Mouse (Mus musculus): ENCODE measurements around the gene Tuba1c. TPM values are rescaled to one million over a fixed set of nuclear protein-coding genes. Genes with fewer than 3 reads are reported as not detected.

Tuba1c gene
- total and polyA plus RNA-seq, 3 experiments, result 178 to 390 (median 220) TPM

DNA sequence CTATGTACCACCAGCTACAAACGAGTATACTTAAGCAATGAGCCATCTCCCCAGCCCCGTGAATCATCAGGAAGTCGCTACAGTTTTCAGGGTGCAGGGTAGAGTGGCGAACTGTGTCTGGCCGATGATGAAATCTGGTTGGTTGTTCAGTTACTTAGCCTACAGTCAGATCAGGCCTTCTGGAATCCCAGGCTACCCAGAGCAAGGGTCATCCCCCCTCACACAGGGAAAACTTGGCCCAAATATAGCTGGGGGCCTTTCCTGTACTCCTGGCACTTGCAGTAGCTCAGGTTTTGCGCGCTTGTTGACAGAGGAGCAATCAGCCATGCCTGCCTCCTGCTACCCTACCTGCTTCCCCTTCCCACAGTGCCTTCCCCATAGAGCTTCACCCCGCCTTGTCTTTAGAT is 12.3 kb upstream of the Tuba1c start:
- H3K36me3 ChIP-seq (replicated peaks in 1 of 2; ENCODE audit: control insufficient read depth in 1 of 2, insufficient read depth in 1 of 2, low read length in 1 of 2), result no peaks in the 10 kb centered on the region
- H3K27ac ChIP-seq (ENCODE audit: insufficient read depth, low read depth), result no peak overlapping the region
- H3K79me2 ChIP-seq (replicated peaks; ENCODE audit: control insufficient read depth, extremely low read depth, insufficient read depth, poor library complexity, severe bottlenecking), result no peaks in the 10 kb centered on the region
- in situ Hi-C loops (cut with MboI; ENCODE audit: low pct_ligation_motif_present, low pct_unique_long_range_greater_than_20kb, low sequenced_read_pairs), result no loop called here
- no peak for DNase-seq (ENCODE audit: extremely low read depth)
- dilution Hi-C loops (cut with MboI; ENCODE audit: extremely low pct_ligation_motif_present, extremely low pct_unique_long_range_greater_than_20kb, low sequenced_read_pairs), result no loop called here
- no peak for TF ChIP-seq CTCF (conservative IDR thresholded peaks at IDR 0.05 in 1 of 2, IDR thresholded peaks at IDR 0.05 in 1 of 2; ENCODE audit: low read depth in 2 of 2, low read length in 2 of 2)
- TF ChIP-seq PAX5 (IDR thresholded peaks at IDR 0.05; ENCODE audit: low read length), result no peak
- no peak for TF ChIP-seq RAD21 (IDR thresholded peaks at IDR 0.05; ENCODE audit: low read depth, low read length)
- TF ChIP-seq UBTF (IDR thresholded peaks at IDR 0.05; ENCODE audit: low read depth, low read length), result no peak
- no peak for TF ChIP-seq MYC (IDR thresholded peaks at IDR 0.05; ENCODE audit: low read depth, low read length)
- no peak for TF ChIP-seq USF2 (conservative IDR thresholded peaks at IDR 0.05; ENCODE audit: low read depth, low read length)
- no peak for TF ChIP-seq USF1 (IDR thresholded peaks at IDR 0.05; ENCODE audit: low read depth, low read length)
- no peak for TF ChIP-seq CHD2 (IDR thresholded peaks at IDR 0.05; ENCODE audit: low read length)
- no peak for TF ChIP-seq KAT2A (IDR thresholded peaks at IDR 0.05; ENCODE audit: insufficient replicate concordance, low read length)
- no peak for TF ChIP-seq IRF4 (IDR thresholded peaks at IDR 0.05; ENCODE audit: low read depth, low read length)
- TF ChIP-seq ZNF384 (IDR thresholded peaks at IDR 0.05; ENCODE audit: low read depth, low read length), result no peak
- TF ChIP-seq NELFE (IDR thresholded peaks at IDR 0.05; ENCODE audit: low read depth, low read length), result no peak
- no peak for TF ChIP-seq TCF12 (IDR thresholded peaks at IDR 0.05; ENCODE audit: low read depth, low read length)
- TF ChIP-seq HCFC1 (IDR thresholded peaks at IDR 0.05; ENCODE audit: low read depth, low read length), result no peak
- no peak for TF ChIP-seq EP300 (IDR thresholded peaks at IDR 0.05; ENCODE audit: low read length)
- no peak for TF ChIP-seq MAFK (IDR thresholded peaks at IDR 0.05; ENCODE audit: insufficient replicate concordance, low read length)
- TF ChIP-seq MAZ (IDR thresholded peaks at IDR 0.05; ENCODE audit: low read depth, low read length), result no peak
- no peak for TF ChIP-seq MAX (IDR thresholded peaks at IDR 0.05; ENCODE audit: low read length)
- H3K9me3 ChIP-seq (replicated peaks; ENCODE audit: low read length), result peaks cover 3% of the 10 kb centered on the region
- no peak overlapping the region for H3K4me3 ChIP-seq (replicated peaks in 1 of 3; ENCODE audit: low read depth in 2 of 3, low read length in 2 of 3, poor library complexity in 1 of 3)
- H3K4me2 ChIP-seq (ENCODE audit: insufficient read depth, low read depth, poor library complexity, severe bottlenecking), result no peak overlapping the region
- H3K9ac ChIP-seq (ENCODE audit: insufficient read depth, low read depth), result no peak overlapping the region
- H3K27me3 ChIP-seq (replicated peaks), result no peaks in the 10 kb centered on the region
- H3K4me1 ChIP-seq (ENCODE audit: control insufficient read depth in 1 of 2, insufficient read depth in 2 of 2), result peaks cover 0 to 11% of the 10 kb centered on the region in 2 experiments; a peak in 2 of 4 replicates

DNA sequence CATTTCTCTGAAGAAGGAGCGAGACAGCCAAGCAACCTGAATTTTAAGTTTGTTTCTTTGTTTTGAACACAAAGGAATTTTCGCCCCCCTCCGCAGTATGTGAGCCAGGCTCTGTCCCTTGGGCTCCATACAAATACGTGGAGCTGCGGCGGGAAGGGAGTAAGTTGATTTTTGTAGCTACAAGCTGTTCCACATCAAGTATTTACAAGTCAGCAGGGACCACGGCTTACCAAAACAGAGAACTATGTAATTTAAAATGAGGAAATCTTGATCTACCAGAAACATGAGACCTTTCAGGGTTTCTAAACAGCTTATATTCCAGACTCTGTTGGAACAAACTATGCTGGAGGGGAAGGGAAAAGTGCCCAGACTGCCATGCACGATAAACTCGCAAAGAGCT is 11.7 kb upstream of the Tuba1c start:
- Histone ChIP-seq H3K4me2 (ENCODE audit: insufficient read depth, low read depth, poor library complexity, severe bottlenecking) (no peak overlapping the region), H3K27ac (ENCODE audit: insufficient read depth, low read depth) (no peak overlapping the region), H3K36me3 (replicated peaks in 1 of 2; ENCODE audit: control insufficient read depth in 1 of 2, insufficient read depth in 1 of 2, low read length in 1 of 2) (no peaks in the 10 kb centered on the region), H3K4me1 (ENCODE audit: control insufficient read depth in 1 of 2, insufficient read depth in 2 of 2) (peaks cover 0 to 9% of the 10 kb centered on the region in 2 experiments; a peak in 2 of 4 replicates), H3K9ac (ENCODE audit: insufficient read depth, low read depth) (no peak overlapping the region), H3K9me3 (replicated peaks; ENCODE audit: low read length) (peaks cover 3% of the 10 kb centered on the region), H3K79me2 (replicated peaks; ENCODE audit: control insufficient read depth, extremely low read depth, insufficient read depth, poor library complexity, severe bottlenecking) (no peaks in the 10 kb centered on the region), H3K27me3 (replicated peaks) (no peaks in the 10 kb centered on the region), H3K4me3 (replicated peaks in 1 of 3; ENCODE audit: low read depth in 2 of 3, low read length in 2 of 3, poor library complexity in 1 of 3) (no peak overlapping the region)
- dilution Hi-C loops (cut with MboI; ENCODE audit: extremely low pct_ligation_motif_present, extremely low pct_unique_long_range_greater_than_20kb, low sequenced_read_pairs), result no loop called here
- no peak for DNase-seq (ENCODE audit: extremely low read depth)
- TF ChIP-seq MAZ (IDR thresholded peaks at IDR 0.05; ENCODE audit: low read depth, low read length), result no peak
- TF ChIP-seq JUND (conservative IDR thresholded peaks at IDR 0.05; ENCODE audit: low read depth, low read length), result no peak
- in situ Hi-C loops (cut with MboI; ENCODE audit: low pct_ligation_motif_present, low pct_unique_long_range_greater_than_20kb, low sequenced_read_pairs), result no loop called here

Data from CH12.LX (cell line).